Mouse (Mus musculus): ENCODE results near the gene Alg12.
"Not testable (repeated sequence)": the region's sequence is repeated elsewhere in the genome, so short reads cannot be mapped to it uniquely, and the experiment has no call there.

Gene Alg12

GRCm38 (mm10) chr15:88792140-88792850, 26.8 kb downstream of the Alg12 start:
- DNase-seq (ENCODE audit: low spot score in 2 of 2), result no peak

- not testable (repeated sequence) for DNase-seq (ENCODE audit: low spot score in 2 of 2)
Measured at GRCm38 (mm10) chr15:88774630-88775029, 44.5 kb downstream of the Alg12 start.

GRCm38 (mm10) chr15:88768537-88768936, 50.6 kb downstream of the Alg12 start:
- DNase-seq (ENCODE audit: low spot score in 2 of 2), result no peak

- DNase-seq (ENCODE audit: low spot score in 2 of 2), result not testable (repeated sequence)
Measured at GRCm38 (mm10) chr15:88766139-88766538, 53.0 kb downstream of the Alg12 start.

- DNase-seq (ENCODE audit: low spot score in 2 of 2), result no peak
Measured at GRCm38 (mm10) chr15:88761551-88761950, 57.6 kb downstream of the Alg12 start.

GRCm38 (mm10) chr15:88758061-88758460, 61.1 kb downstream of the Alg12 start:
- no peak for DNase-seq (ENCODE audit: low spot score in 2 of 2)

GRCm38 (mm10) chr15:88755761-88756160, 63.4 kb downstream of the Alg12 start:
- DNase-seq (ENCODE audit: low spot score in 2 of 2), result no peak

Measured in spleen, postnatal 4 days (tissue).